Mouse (Mus musculus): Measurements from ENCODE around the gene C1qtnf6.

Gene C1qtnf6

DNA sequence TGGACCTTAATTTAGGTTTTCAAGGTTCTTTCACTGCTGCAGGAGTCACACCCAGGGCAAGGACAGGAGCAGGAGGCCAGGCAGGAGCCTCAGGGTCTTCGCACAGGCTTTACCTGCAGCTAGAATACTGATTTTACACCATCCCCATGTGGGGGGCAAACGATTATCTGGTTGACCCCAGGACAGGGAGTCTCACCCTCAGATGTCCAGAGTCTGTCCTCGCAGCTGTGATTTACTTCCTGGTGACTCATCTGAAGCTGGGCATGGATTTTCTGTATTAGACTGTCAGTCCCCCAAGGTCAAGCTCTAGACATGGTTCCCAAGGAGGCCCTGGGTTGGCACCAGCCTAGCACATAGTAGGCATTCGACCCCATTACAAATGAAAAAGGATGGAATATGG, 14.8 kb upstream of the C1qtnf6 start:
- no peak for DNase-seq (ENCODE audit: low spot score in 2 of 2)

DNA sequence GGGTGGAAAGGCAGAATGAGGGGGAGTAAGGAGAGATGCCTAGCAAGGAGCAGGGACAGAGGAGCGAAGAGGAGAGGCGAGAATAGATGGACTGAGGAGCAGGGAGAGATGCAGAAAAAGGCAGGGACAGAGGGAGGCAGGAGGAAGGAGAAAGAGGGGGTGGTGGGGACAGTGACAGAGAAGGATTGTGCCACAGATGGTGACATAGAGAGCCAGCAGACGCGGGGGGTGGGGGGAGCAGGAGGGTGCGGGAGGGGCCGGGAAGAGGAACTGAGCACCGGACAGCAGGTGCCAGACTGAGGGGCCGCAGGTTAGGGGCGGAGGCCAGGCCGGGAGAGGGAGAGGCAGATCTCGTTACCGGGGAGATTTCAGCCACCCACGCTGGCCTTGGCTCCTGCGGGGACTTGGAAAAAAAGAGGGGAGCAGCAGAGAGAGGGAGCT, 13.4 kb upstream of the C1qtnf6 start, which contains the start of gene Sstr3:
Gene Sstr3 (minus strand): TSS at position 125 of the 441 bp plus-strand sequence.
- DNase-seq (ENCODE audit: low spot score in 2 of 2): peak; percentile 45 to 57

DNA sequence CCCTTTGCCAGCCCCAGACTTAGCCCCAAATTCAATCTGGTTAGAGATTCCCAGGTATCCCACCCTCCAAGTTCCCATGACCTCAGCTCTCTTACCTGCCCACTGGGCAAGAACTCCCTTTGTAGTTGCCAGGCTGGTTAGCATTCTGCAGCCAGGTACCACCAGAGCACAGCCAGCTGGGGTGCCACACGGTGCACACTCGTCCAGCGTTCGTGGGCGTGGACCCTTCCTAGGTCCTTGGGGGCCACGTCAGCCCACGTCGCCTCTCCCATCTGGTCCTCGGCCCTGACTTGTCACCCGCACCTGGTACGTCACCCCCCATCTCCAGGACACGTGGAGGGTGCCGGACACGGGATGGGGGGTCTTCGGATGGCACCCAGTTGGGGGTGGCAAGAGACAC, 12.8 kb upstream of the C1qtnf6 start:
- DNase-seq (ENCODE audit: low spot score in 2 of 2): no peak

- DNase-seq (ENCODE audit: low spot score in 2 of 2): peak in 1 of 2 experiments; percentile 59
Observed at GRCm38 (mm10) chr15:78542767-78543303, 11.6 kb upstream of the C1qtnf6 start.

DNA sequence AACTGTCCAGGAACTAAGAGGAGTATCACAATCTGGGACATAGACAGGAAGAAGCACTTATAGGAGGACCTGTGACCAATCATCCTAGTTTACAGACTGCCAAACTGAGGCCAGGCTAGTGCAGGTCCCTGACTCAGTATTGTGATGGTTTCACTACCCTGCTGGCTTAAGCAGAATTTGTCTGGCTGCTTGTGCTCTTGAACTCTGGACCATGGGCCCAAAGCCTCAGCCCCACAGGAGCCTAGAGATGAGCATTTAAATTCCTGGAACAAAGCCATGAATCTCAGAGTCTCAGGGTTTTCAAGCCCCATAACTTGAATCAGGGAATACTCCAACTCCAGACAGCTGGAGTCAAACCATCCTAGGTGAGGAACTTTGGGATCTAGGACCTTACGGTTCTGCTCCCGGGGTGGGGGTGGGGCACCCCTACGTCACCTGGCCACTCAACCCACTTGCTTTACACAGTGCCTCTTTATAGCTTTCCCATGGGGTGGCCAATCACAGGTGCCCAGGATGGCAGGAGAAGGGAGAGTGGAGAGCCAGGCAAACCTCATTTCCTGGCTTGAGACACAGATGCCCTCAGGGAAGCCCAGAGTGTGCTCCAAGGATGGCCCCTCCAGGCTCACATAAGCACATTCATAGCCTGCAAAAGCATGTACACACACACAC, 11.0 kb upstream of the C1qtnf6 start:
- no peak for DNase-seq (ENCODE audit: low spot score in 2 of 2)

DNA sequence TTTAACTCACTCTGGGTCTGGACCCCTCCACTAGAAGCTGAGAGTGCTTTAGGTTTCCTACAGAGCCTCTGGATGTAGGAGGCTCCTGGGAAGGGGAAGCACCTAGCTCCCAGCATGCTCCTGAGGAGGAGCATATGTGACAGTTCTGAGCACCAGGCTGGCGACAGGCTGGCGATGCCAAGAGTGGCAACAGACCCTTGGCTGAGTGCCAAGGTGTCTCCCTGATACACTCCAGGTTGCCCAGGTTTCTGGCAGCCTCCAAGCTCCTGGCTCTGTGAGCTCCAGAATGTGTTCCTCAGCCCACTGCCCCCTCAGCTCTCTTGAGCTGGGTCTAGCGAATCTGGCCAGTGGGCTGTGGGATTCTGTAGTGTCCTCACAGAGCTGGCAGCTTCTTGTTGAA, 10.4 kb upstream of the C1qtnf6 start:
- no peak for DNase-seq (ENCODE audit: low spot score in 2 of 2)

GRCm38 (mm10) chr15:78541036-78541435, 9.8 kb upstream of the C1qtnf6 start:
- peak; percentile 49 to 53 for DNase-seq (ENCODE audit: low spot score in 2 of 2)

GRCm38 (mm10) chr15:78535723-78536421, 4.7 kb upstream of the C1qtnf6 start:
- DNase-seq (ENCODE audit: low spot score in 2 of 2): no peak

DNA sequence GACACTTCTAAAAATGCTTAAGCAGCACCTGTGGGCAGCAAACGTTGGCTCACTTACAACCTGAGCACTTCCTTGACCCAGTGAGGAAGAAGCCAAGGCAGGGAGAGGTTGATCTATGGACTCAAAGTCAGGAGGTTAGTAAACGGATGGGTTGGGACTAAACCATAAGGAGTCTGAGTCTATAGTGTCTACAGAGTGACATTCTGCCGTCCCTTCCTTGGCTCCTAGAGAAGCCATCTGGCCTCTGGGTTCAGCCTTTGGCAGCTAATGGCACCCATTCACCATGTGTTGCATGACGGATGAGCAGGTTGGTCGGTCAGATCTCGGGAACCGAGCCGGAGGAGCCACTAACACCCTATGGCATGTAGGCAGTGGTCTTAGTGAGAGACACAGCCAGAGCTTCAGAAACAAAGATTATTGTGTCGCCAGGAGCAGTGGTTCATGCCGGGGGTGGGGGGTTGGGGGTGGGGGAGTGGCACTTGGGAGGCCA, 2.2 kb upstream of the C1qtnf6 start:
- DNase-seq (ENCODE audit: low spot score in 2 of 2): no peak

DNA sequence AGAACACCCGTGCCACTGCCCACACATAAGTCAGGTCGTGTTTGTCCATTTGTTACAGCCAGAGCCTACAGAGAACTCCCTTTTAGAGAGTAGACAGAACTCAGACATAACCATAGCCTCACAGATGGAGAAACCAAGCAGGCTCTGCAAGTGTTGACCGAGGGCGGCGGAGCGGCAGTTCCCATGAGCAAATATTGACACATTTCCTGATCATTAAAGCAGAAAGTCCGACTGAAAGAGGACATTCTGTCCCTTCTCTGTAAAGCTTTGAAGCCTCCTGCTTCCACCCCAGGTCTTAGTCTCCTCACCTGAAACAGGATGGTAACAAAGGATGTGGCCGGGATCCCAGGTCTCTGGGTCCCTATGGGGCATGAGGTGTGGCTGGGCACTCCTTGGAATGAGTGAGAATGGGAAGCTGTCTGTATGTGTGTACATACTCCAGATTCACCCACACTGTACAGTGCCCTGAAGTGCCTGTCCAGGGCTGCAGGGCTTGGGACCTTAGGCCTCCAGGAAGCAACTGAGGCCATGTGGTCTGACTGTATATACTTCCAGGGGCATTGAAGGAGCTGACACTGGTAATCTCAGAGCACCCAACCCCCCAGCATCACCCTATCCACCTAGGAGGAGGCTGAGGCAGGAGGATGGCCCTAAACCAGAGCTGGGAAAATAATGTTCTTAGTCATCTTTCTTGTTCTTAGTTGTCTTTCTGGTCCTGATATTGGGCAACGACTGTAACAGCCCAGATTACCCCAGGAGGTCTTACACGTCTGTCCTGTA, 1.5 kb upstream of the C1qtnf6 start:
- DNase-seq (ENCODE audit: low spot score in 2 of 2): no peak

DNA sequence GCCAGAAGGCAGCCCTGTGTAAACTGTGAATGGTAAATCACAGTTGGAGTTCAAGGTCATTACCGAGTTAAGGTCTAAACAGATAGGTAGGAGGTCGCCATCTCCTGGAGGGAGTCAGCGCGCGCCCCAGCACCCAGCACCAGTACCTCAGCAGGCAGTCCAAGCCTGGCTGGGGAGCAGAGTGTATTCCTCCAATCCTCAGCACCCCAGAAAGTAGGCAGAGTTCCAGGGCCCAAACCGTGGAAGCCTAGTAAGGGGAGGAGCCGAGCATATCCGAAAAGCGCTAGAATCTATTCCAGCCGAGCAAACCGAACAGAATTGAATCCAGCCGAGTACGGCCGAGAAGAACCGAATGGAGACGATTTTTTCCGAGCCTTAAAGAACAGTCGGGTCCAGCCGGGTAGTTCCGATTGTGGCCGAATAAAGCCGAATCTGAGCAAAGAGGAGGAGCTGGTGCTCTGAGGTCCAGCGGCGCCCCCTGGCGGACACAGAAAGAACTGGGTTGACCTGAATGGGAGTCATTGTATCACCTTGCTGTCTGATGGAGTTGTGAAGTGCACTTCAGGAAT, 769 bp upstream of the C1qtnf6 start:
- peak; percentile 100 for DNase-seq (ENCODE audit: low spot score in 2 of 2)

GRCm38 (mm10) chr15:78531451-78531720, 170 bp upstream of the C1qtnf6 start:
- DNase-seq (ENCODE audit: low spot score in 2 of 2): no peak

- DNase-seq (ENCODE audit: low spot score in 2 of 2): no peak
Observed at GRCm38 (mm10) chr15:78530141-78530540, 1.1 kb downstream of the C1qtnf6 start.

- DNase-seq (ENCODE audit: low spot score in 2 of 2): peak; percentile 74 to 77
Observed at GRCm38 (mm10) chr15:78529428-78529990, 1.7 kb downstream of the C1qtnf6 start.

DNA sequence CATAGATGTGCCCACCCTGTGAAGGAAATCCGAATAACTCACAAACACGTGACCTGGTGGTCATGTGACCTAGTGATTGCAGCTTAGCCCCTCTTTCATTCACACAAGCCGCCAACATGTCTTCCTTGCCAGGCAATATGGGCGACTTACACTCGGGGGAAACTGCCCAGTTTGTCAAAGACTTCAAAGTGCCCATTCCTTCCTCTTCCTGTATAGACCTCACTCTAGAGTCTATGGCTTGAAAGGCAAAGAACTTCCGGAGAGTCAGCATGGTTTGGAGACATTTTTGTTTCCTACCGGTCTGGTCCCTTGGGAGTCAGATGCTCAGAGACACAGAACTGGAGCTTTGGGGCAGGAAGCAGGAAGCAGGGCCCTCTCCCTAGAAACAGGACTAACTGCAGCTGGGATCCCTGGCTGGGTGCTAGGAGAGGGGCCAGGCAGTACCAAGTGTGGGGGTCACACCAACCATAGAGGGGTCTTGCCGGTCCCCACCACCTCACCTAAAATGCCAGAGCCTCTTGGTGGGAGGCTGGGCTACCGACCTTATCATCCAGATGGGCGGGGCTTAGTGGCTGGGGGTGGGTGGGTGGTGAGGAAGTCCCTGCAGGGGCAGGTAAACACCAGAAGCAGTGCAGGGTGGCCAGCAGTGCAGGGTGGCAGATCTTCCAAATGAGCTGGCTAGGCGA, 2.3 kb downstream of the C1qtnf6 start:
- DNase-seq (ENCODE audit: low spot score in 2 of 2): no peak

- peak; percentile 69 to 74 for DNase-seq (ENCODE audit: low spot score in 2 of 2)
Observed at GRCm38 (mm10) chr15:78527973-78528372, 3.2 kb downstream of the C1qtnf6 start.

- DNase-seq (ENCODE audit: low spot score in 2 of 2): no peak
Observed at GRCm38 (mm10) chr15:78524163-78524562, 7.1 kb downstream of the C1qtnf6 start.

DNA sequence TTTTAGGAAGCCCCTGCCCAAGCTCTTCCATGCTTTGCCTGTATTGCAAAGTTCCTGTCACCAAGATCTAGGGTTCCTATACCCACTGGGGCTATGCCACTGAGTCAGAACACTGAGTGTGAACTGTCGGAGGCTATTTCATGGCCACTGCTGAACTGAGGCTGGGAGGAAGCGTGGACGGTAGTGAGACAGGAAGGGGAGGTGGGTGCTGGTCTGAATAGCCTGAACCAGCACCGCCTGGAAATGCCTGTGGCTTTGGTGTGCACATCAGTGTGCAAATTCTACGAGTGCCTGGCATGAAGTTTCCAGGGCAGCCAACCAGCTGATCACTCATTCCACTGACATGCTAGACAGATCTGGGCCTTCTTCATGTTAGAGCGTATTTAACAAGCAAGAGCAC, 9.3 kb downstream of the C1qtnf6 start:
- DNase-seq (ENCODE audit: low spot score in 2 of 2): no peak

DNA sequence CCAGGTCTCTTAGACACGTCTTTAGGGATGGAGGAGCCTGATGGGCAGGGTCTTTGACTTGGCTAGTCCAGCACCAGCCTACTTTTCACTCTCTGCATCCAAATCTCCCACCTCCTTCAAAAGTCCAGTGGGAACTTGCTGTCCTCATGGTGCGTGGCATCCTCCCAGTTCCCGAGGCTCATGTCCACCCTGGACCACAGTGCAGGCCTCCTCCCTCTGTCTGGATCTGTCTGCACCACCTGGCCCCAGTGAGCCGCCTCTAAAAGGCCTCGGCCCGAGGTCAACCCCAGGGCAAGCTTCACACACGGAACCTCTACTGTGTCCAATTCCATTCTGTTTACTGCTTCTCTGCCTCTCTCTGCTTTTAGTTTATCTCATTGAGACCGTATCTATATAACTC, 9.9 kb downstream of the C1qtnf6 start:
- DNase-seq (ENCODE audit: low spot score in 2 of 2): no peak

GRCm38 (mm10) chr15:78520112-78520715, 11.0 kb downstream of the C1qtnf6 start:
- no peak for DNase-seq (ENCODE audit: low spot score in 2 of 2)

DNA sequence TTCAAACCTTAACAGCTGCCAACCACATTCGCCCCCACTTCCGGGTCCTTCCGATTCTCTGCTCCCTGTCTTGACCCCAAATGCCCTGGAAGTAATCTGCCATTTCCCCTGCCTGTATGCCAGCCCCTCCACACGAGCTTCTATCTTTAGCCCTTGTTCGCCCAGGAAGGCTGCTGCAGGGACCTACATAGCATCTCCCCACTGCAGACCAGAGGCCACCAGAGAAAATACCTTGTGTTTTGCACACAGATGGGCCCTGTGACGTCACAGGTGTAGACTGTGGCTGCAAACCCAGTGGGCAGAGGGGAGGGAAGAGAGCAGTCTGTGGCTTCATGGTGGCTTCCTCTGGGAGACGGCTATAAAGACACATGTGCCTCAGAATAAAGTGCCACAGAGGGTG, 13.0 kb downstream of the C1qtnf6 start:
- no peak for DNase-seq (ENCODE audit: low spot score in 2 of 2)

Data from right cerebral cortex, adult 2 months (tissue).